Mouse (Mus musculus) bone marrow, adult 2 months (tissue): ENCODE data around the gene Adcy4.

ENCODE experiments used
- CTCF ChIP-seq: fragments of 200-500 bp; IDR thresholded peaks from 2 replicates; pipeline ENCODE4 v1.5.1; 2011; ENCODE audit warnings: low read length, control low read depth; ENCODE audit not compliant: control insufficient read depth, insufficient read depth
- POLR2A ChIP-seq: fragments of 200-500 bp; IDR thresholded peaks from 2 replicates; pipeline ENCODE4 v1.6.1; 2011; ENCODE audit warnings: low read depth, mild to moderate bottlenecking, control low read depth, low read length, borderline replicate concordance; ENCODE audit not compliant: control insufficient read depth

DNA sequence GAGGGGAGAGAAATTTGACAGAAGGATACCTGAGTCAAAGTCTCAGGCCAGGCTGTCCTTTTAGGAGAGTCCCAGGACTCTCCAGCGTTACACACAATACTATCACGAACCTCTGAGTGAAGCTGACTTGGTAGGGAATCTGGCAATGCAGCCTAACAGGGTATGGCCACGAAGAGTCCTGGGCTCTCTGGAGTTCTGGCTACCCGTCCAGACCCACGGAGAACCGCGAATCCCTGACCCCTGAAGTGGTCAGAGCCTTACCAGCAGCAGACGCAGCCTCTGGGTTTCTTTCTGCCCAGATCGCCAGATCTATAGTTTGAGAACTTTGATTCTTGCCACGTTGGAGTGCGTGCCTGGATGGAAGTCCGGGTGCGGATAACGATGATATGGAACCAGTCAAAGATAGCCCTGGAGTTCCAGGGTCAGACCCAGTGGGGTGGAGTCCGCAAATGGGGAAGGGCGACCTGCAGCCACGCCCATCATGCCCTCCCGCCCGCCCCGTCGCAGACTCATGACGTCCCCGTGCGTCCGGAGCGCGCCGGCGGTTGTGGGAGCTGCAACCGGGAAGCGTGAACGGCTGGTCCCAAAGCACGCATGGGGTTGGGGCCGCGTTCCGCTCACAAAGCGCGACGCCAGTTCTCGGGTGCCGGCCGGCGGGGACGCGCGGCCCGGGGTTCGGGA lies 38.6 kb downstream of the Adcy4 start, which contains the start of the genes Dhrs1 and Nop9:
- TF ChIP-seq POLR2A (no peak; the same call in 1 of the 2 replicates), CTCF (no peak)
